Mouse (Mus musculus) kidney, adult 2 months (tissue): ENCODE data around the gene Sec22c.

Experiments used
- CTCF ChIP-seq: fragments of 200-500 bp; conservative IDR thresholded peaks from 2 replicates; pipeline ENCODE4 v1.5.1; 2011; ENCODE audit warnings: low read depth, mild to moderate bottlenecking, control low read depth, low read length, moderate library complexity, mixed read lengths; ENCODE audit not compliant: insufficient read depth, insufficient read length
- POLR2A ChIP-seq: fragments of 200-500 bp; IDR thresholded peaks from one replicate; pipeline ENCODE4 v1.6.1; 2011; ENCODE audit warnings: low read depth, low read length, control low read depth

DNA sequence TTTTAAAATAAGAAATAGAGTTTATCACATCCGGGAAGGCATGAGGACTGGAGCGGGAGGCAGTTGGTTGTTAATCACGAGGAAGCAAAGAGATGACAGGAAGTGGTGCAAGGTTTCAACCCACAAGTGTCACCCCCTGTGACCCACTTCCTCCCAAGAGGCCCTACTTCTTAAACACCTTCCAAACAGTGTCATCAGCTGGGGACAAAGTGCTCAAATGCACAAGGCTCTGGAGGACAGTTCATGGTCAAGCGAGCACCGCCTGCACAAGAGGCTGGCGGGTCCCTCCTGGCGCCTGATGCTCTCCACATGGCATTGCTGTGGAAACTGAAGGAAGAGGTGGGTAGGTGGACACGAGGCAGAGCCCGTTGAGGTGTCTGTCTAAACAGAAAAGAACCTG, 30.3 kb downstream of the Sec22c start:
- no peak for TF ChIP-seq POLR2A
- TF ChIP-seq CTCF, result no peak
